Mouse (Mus musculus): ENCODE measurements around the gene Commd7. TPM values are rescaled to one million over a fixed set of nuclear protein-coding genes. Genes with fewer than 3 reads are reported as not detected.

Gene Commd7
- polyA plus RNA-seq, 1 experiment from 2014 or later: 73.9 TPM

- H3K4me3 ChIP-seq (replicated peaks): peak overlapping the region; percentile 80
- H3K27me3 ChIP-seq (replicated peaks): no peaks in the 10 kb centered on the region
- WGBS: 3% methylated on average over 28 of the region's 28 CpGs
- H3K4me1 ChIP-seq: peaks cover 14% of the 10 kb centered on the region
- H3K4me2 ChIP-seq: peak overlapping the region; percentile 96
- peak; percentile 71 for ATAC-seq (ENCODE audit: insufficient read depth, low FRiP score, low read depth)
- H3K36me3 ChIP-seq: no peaks in the 10 kb centered on the region
- H3K9ac ChIP-seq: peak overlapping the region; percentile 60
- H3K9me3 ChIP-seq: no peaks in the 10 kb centered on the region
- H3K27ac ChIP-seq: no peak overlapping the region
Measured at GRCm38 (mm10) chr2:153650014-153650687, 17.6 kb upstream of the Commd7 start.

GRCm38 (mm10) chr2:153649298-153650013, 16.9 kb upstream of the Commd7 start, which contains the start of gene Dnmt3b:
Gene Dnmt3b, plus strand, starts transcription at chr2:153649450.
- H3K4me3 ChIP-seq (replicated peaks): peak within 1 kb of the TSS; percentile 80
- no peaks in the 10 kb centered on the region for H3K36me3 ChIP-seq
- 0 out of 2 replicates have a peak within 1 kb of the TSS, but pooled peaks have one; percentile 45 for H3K27ac ChIP-seq
- peak; percentile 79 for ATAC-seq (ENCODE audit: insufficient read depth, low FRiP score, low read depth)
- H3K4me2 ChIP-seq: peak within 1 kb of the TSS; percentile 96
- H3K9me3 ChIP-seq: no peaks in the 10 kb centered on the region
- H3K9ac ChIP-seq: peak within 1 kb of the TSS; percentile 60
- no peaks in the 10 kb centered on the region for H3K27me3 ChIP-seq (replicated peaks)
- WGBS: under 1% methylated on average over 64 of the region's 93 CpGs
- peaks cover 14% of the 10 kb centered on the region for H3K4me1 ChIP-seq

DNA sequence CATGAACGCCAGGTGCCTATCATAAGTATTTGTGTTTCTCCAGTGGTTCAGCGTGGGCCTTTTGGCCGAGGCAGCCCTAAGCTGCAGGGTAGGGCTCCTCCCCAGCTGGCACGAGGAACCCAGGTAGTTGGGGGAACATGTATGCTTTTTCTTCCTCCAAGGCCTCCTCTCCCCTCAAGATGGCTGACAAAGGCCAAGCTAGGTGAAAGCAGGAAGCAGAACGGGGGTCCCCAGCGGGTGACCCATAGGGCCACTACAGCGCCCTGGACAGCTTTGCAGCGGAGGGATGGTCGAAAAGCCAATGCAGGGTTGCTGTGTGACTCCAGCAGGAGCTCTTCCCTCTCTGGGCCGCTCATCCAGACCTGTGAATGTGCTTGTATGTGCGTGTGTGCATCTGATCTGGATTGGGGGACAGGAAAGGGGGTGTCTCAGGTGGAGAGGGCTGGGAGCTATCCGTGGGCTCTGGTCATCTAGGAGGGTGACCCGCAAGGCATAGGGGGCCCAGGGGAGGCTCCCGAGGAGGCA, 16.3 kb upstream of the Commd7 start:
- peaks cover 14% of the 10 kb centered on the region for H3K4me1 ChIP-seq
- no peak for ATAC-seq (ENCODE audit: insufficient read depth, low FRiP score, low read depth)
- H3K4me2 ChIP-seq: peak overlapping the region; percentile 96
- H3K36me3 ChIP-seq: no peaks in the 10 kb centered on the region
- no peaks in the 10 kb centered on the region for H3K27me3 ChIP-seq (replicated peaks)
- no peaks in the 10 kb centered on the region for H3K9me3 ChIP-seq
- H3K9ac ChIP-seq: peak overlapping the region; percentile 60; the same call in 1 of the 2 replicates
- WGBS: 20% methylated on average over 14 of the region's 14 CpGs
- no peak overlapping the region for H3K27ac ChIP-seq
- H3K4me3 ChIP-seq (replicated peaks): peak overlapping the region; percentile 80

GRCm38 (mm10) chr2:153642999-153643398, 10.4 kb upstream of the Commd7 start:
- H3K4me2 ChIP-seq: no peak overlapping the region
- H3K27ac ChIP-seq: no peak overlapping the region
- H3K4me3 ChIP-seq (replicated peaks): no peak overlapping the region
- 0 out of 2 replicates have a peak, but pooled peaks cover 5% of the 10 kb centered on the region for H3K27me3 ChIP-seq (replicated peaks)
- no peaks in the 10 kb centered on the region for H3K9me3 ChIP-seq
- H3K36me3 ChIP-seq: no peaks in the 10 kb centered on the region
- no peak overlapping the region for H3K9ac ChIP-seq
- no peaks in the 10 kb centered on the region for H3K4me1 ChIP-seq
- 45% methylated on average over 6 of the region's 6 CpGs for WGBS
- no peak for ATAC-seq (ENCODE audit: insufficient read depth, low FRiP score, low read depth)

DNA sequence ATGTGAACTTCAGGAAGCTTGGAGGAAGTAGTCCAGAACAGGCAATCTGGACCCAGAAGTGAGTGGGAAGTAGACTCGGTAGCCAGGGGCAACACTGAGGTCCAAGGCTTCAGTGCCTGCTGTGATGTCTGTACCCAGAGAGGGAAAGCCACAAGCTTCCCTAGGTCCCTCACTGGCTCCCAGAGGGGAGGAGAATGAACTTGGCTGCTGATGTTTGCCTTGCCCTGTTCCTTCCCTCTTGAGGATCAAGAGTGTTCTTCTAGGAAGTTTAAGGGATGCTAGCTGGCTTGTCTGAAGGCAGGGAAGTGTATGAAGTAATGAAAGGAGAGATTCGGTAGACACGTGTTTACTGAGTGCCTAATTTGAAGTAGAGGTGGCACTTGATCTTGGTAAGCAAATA, 9.9 kb upstream of the Commd7 start:
- no peaks in the 10 kb centered on the region for H3K9me3 ChIP-seq
- 0 out of 2 replicates have a peak, but pooled peaks cover 5% of the 10 kb centered on the region for H3K27me3 ChIP-seq (replicated peaks)
- H3K4me2 ChIP-seq: no peak overlapping the region
- no peaks in the 10 kb centered on the region for H3K4me1 ChIP-seq
- no peak overlapping the region for H3K4me3 ChIP-seq (replicated peaks)
- ATAC-seq (ENCODE audit: insufficient read depth, low FRiP score, low read depth): no peak
- H3K36me3 ChIP-seq: no peaks in the 10 kb centered on the region
- no peak overlapping the region for H3K9ac ChIP-seq
- 26% methylated on average over 3 of the region's 3 CpGs for WGBS
- H3K27ac ChIP-seq: no peak overlapping the region

- WGBS: 33% methylated on average over 15 of the region's 15 CpGs
- no peak for ATAC-seq (ENCODE audit: insufficient read depth, low FRiP score, low read depth)
Measured at GRCm38 (mm10) chr2:153638977-153639680, 6.5 kb upstream of the Commd7 start.

GRCm38 (mm10) chr2:153633259-153633658, 678 bp upstream of the Commd7 start:
- Histone ChIP-seq H3K4me3 (replicated peaks) (no peak overlapping the region), H3K9me3 (no peaks in the 10 kb centered on the region), H3K4me1 (0 out of 2 replicates have a peak, but pooled peaks cover 6% of the 10 kb centered on the region), H3K27me3 (replicated peaks) (no peaks in the 10 kb centered on the region), H3K9ac (no peak overlapping the region), H3K36me3 (peaks cover 3% of the 10 kb centered on the region; the same call in 1 of the 2 replicates), H3K4me2 (peak overlapping the region; percentile 60), H3K27ac (peak overlapping the region; percentile 93; the same call in 1 of the 2 replicates)
- 0 out of 2 replicates have a peak, but pooled peaks have one; percentile 23 for ATAC-seq (ENCODE audit: insufficient read depth, low FRiP score, low read depth)
- WGBS: 60% methylated on average over 5 of the region's 5 CpGs

More at GRCm38 (mm10) chr2:153638977-153639680, 6.5 kb upstream of the Commd7 start:
- Histone ChIP-seq H3K4me2 (no peak overlapping the region), H3K27me3 (replicated peaks) (0 out of 2 replicates have a peak, but pooled peaks cover 5% of the 10 kb centered on the region), H3K4me1 (no peaks in the 10 kb centered on the region), H3K27ac (no peak overlapping the region), H3K9me3 (no peaks in the 10 kb centered on the region), H3K4me3 (replicated peaks) (no peak overlapping the region), H3K9ac (no peak overlapping the region), H3K36me3 (no peaks in the 10 kb centered on the region)

- Histone ChIP-seq H3K9ac (peak overlapping the region; percentile 87), H3K4me2 (peak overlapping the region; percentile 60), H3K9me3 (no peaks in the 10 kb centered on the region), H3K4me3 (replicated peaks) (peak overlapping the region; percentile 81), H3K36me3 (peaks cover 6% of the 10 kb centered on the region; the same call in 1 of the 2 replicates), H3K27ac (peak overlapping the region; percentile 93), H3K4me1 (0 out of 2 replicates have a peak, but pooled peaks cover 6% of the 10 kb centered on the region), H3K27me3 (replicated peaks) (no peaks in the 10 kb centered on the region)
- no peak for ATAC-seq (ENCODE audit: insufficient read depth, low FRiP score, low read depth)
- WGBS: 13% methylated on average over 2 of the region's 2 CpGs
Measured at GRCm38 (mm10) chr2:153632871-153633226, 268 bp upstream of the Commd7 start.

- Histone ChIP-seq H3K4me2 (no peak overlapping the region), H3K9ac (no peak overlapping the region), H3K4me1 (0 out of 2 replicates have a peak, but pooled peaks cover 6% of the 10 kb centered on the region), H3K36me3 (peaks cover 12% of the 10 kb centered on the region), H3K9me3 (no peaks in the 10 kb centered on the region), H3K27me3 (replicated peaks) (no peaks in the 10 kb centered on the region), H3K27ac (no peak overlapping the region), H3K4me3 (replicated peaks) (no peak overlapping the region)
- WGBS: 75% methylated on average over 3 of the region's 3 CpGs
- no peak for ATAC-seq (ENCODE audit: insufficient read depth, low FRiP score, low read depth)
Measured at GRCm38 (mm10) chr2:153630950-153631349, 1.6 kb downstream of the Commd7 start.

GRCm38 (mm10) chr2:153622449-153622848, 10.1 kb downstream of the Commd7 start:
- no peaks in the 10 kb centered on the region for H3K9me3 ChIP-seq
- ATAC-seq (ENCODE audit: insufficient read depth, low FRiP score, low read depth): no peak
- H3K4me3 ChIP-seq (replicated peaks): no peak overlapping the region
- 72% methylated on average over 10 of the region's 10 CpGs for WGBS
- H3K4me2 ChIP-seq: no peak overlapping the region
- H3K27me3 ChIP-seq (replicated peaks): no peaks in the 10 kb centered on the region
- H3K36me3 ChIP-seq: peaks cover 48% of the 10 kb centered on the region
- H3K9ac ChIP-seq: no peak overlapping the region
- H3K27ac ChIP-seq: no peak overlapping the region
- no peaks in the 10 kb centered on the region for H3K4me1 ChIP-seq

DNA sequence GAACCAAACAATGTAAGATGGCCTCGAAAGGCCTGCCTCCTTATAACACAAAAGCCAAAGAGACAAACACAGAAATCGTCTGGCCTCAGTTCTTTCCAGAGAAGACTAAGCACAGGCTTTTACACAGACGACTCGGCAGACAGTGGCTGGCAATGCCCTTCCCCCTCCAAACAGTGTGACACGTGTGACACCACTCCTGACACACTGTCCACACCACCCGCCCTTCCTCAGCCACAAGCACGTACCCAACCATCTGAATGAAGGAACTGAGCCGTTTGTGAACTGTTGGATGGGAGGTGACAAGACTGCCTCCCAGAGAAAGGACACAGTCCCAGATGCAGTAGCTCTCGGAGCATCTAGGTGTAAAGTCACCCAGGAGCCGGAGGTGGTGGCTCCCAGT, 13.7 kb downstream of the Commd7 start:
- Histone ChIP-seq H3K4me1 (no peaks in the 10 kb centered on the region), H3K4me2 (no peak overlapping the region), H3K9me3 (no peaks in the 10 kb centered on the region), H3K27me3 (replicated peaks) (no peaks in the 10 kb centered on the region), H3K27ac (no peak overlapping the region), H3K9ac (no peak overlapping the region), H3K4me3 (replicated peaks) (no peak overlapping the region), H3K36me3 (peaks cover 36% of the 10 kb centered on the region)
- ATAC-seq (ENCODE audit: insufficient read depth, low FRiP score, low read depth): no peak
- WGBS: 72% methylated on average over 10 of the region's 10 CpGs

All from stomach, embryonic 15.5 days (tissue).